Mouse (Mus musculus) heart, embryonic 10.5 days (tissue): ENCODE measurements at regions not wholly inside any gene's neighbourhood (a gene's known extent, or its start where the extent isn't known, plus 50 kb on each side); places are given as distances from the start of the nearest gene placed in this dataset.

Experiments used
- DNase-seq: peaks from one replicate; pipeline ENCODE4 v3.0.0-alpha.2; 2017; ENCODE audit warnings: low spot score
- H3K27ac ChIP-seq: fragments of 300-500 bp; sonication (generic); 2 replicates; pipeline ENCODE4 v1.5.1; 2016; ENCODE audit warnings: mild to moderate bottlenecking
- H3K27me3 ChIP-seq: fragments of 300-500 bp; sonication (generic); 2 replicates; pipeline ENCODE4 v1.6.1; 2016; ENCODE audit warnings: mild to moderate bottlenecking; ENCODE audit not compliant: poor library complexity, insufficient read depth, severe bottlenecking
- H3K36me3 ChIP-seq: fragments of 300-500 bp; sonication (generic); 2 replicates; pipeline ENCODE4 v1.6.1; 2016; ENCODE audit warnings: mild to moderate bottlenecking, moderate library complexity
- H3K4me1 ChIP-seq: fragments of 300-500 bp; sonication (generic); 2 replicates; pipeline ENCODE4 v1.6.1; 2016; ENCODE audit warnings: mild to moderate bottlenecking
- H3K4me3 ChIP-seq: fragments of 300-500 bp; sonication (generic); 2 replicates; pipeline ENCODE4 v1.5.1; 2016; ENCODE audit warnings: mild to moderate bottlenecking, moderate library complexity
- H3K9me3 ChIP-seq: fragments of 300-500 bp; sonication (generic); 2 replicates; pipeline ENCODE4 v1.6.1; 2016; ENCODE audit warnings: mild to moderate bottlenecking, moderate library complexity
- WGBS: fragments of 180-500 bp; shearing (Covaris S2); methylation state at CpG from one replicate; pipeline ENCODE4 v1.1.7; 2016; 5-methylcytosine and 5-hydroxymethylcytosine counted together

DNA sequence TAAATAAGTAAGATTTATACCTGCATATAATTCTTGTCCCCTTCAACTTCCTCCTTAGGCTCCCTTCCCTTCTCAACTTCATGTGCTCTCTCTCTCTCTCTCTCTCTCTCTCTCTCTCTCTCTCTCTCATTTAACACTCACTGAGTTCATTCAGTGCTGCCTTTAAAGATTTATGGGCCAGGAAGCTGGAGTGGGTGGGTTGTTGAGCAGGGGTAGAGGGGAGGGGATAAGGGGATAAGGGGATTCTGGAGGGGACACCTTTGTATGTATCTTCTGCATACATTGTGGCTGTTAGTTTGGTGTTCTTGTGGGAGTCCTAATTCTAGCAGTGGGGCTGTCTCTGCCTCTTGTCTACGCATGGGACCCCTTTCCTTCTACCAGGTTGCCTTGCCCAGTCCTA lies 138.3 kb downstream of the Otol1 start:
- 88% methylated on average over 1 of the region's 1 CpGs for WGBS
- DNase-seq = no peak
- H3K4me1 ChIP-seq = no peaks in the 10 kb centered on the region
- H3K4me3 ChIP-seq = no peak overlapping the region
- no peaks in the 10 kb centered on the region for H3K27me3 ChIP-seq
- no peaks in the 10 kb centered on the region for H3K36me3 ChIP-seq
- no peak overlapping the region for H3K27ac ChIP-seq
- H3K9me3 ChIP-seq = no peaks in the 10 kb centered on the region

DNA sequence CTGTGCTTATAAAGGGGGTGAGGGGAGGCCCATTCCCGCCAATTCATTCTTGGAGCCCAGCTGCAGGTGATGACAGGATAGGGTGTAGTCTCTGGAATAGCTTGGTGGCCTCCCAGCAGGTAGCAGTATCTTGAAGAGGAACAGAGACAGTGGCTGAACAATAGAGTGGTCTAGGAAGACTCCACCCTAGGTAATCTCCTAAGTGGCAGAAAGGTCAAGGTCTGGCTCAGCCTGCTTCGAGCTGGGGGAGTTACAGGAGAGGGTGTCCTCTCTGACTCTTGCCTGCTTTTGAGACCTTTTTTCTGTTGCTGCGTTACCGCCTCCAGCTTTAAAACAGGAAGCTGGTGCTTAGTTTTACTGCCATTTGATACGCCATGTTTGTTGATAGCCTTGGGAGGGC lies 143.7 kb downstream of the Otol1 start:
- H3K4me1 ChIP-seq = no peaks in the 10 kb centered on the region
- no peak overlapping the region for H3K4me3 ChIP-seq
- H3K27me3 ChIP-seq = no peaks in the 10 kb centered on the region
- no peaks in the 10 kb centered on the region for H3K9me3 ChIP-seq
- no peaks in the 10 kb centered on the region for H3K36me3 ChIP-seq
- no peak overlapping the region for H3K27ac ChIP-seq
- WGBS = 67% methylated on average over 5 of the region's 5 CpGs
- no peak for DNase-seq

DNA sequence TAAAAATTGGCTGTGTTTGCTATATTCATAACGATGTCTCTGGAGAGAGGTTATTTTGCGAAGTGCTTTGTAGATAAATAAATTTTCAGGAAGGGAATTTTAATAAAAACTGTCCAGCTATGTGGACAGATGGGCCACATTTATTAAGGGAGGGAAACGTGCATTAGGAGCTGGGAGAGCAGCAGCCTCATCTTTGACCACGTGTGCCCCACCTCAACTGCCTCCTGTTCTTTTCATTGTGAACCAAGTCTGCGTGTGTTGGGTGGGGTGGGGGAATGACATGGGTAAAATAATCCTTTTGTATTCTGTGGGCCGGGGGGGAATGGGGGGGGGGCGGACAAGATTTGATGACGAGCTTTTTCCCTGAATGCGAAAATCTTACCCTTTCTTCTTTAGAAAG lies 152.6 kb downstream of the Otol1 start:
- DNase-seq = no peak
- Histone ChIP-seq H3K36me3 (no peaks in the 10 kb centered on the region), H3K4me1 (no peaks in the 10 kb centered on the region), H3K4me3 (no peak overlapping the region), H3K27me3 (no peaks in the 10 kb centered on the region), H3K9me3 (no peaks in the 10 kb centered on the region), H3K27ac (no peak overlapping the region)
- WGBS = 89% methylated on average over 9 of the region's 9 CpGs

DNA sequence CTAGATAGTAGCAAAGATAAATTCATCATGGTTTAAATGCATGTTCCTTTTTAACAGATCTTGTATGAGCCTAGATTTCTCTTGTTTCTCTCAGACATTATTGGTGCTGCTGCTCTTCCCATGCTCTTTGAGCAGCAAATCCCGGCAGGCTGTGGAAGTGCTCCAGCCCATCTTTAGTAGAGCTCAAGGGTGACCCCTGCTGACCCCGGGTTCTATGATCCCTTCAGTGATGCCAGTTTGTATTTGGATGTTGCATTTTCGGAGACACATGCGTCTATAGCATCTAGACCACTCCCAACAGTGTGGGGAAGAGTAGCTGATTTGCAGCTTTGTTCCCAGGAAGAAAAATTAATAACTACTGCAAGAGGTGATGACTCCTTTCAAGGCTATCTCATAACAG lies 164.3 kb downstream of the Otol1 start:
- DNase-seq = no peak
- WGBS = 53% methylated on average over 4 of the region's 4 CpGs
- Histone ChIP-seq H3K4me1 (no peaks in the 10 kb centered on the region), H3K36me3 (no peaks in the 10 kb centered on the region), H3K4me3 (no peak overlapping the region), H3K27ac (no peak overlapping the region), H3K27me3 (no peaks in the 10 kb centered on the region), H3K9me3 (no peaks in the 10 kb centered on the region)

DNA sequence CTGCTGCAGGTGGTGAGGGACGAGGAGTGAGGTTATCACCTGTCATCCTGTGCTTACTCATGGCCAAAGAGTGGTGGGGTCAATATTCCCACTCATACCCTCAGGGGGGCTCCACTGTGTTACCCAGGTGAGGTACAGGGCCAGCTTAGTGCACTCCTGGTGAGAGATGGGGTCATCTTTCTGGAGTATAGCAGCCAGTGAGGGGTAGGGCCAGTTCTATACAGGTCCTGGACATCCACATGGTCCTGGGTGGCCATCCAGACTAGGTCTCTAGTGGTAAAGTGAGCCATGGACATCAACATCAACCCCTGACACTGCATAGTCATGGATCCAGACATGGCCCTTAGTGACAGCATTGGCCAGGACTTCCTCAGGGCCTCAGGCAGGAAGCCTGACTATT lies 169.0 kb downstream of the Otol1 start:
- no peak overlapping the region for H3K4me3 ChIP-seq
- DNase-seq = no peak
- H3K9me3 ChIP-seq = no peaks in the 10 kb centered on the region
- H3K36me3 ChIP-seq = no peaks in the 10 kb centered on the region
- WGBS = 87% methylated on average over 1 of the region's 1 CpGs
- no peaks in the 10 kb centered on the region for H3K27me3 ChIP-seq
- no peaks in the 10 kb centered on the region for H3K4me1 ChIP-seq
- H3K27ac ChIP-seq = no peak overlapping the region

DNA sequence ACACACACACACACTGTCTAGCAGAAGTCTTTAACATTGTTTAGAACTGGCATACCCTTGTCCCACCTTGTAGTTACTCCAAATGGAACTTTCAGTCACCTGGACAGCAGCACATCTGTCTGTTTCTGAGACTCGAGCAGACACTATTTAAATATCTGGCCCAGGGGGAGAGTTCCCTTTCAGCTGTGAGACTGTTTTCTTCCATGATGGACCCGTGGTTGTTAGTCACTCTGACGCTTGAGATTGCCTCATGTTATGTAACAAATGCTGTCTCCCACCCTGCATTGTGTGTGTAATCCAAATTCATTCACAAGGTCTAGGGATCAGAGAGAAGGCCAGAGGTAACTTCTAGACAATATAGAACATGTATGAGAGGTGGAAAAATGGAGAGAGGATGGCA lies 174.2 kb downstream of the Otol1 start:
- 66% methylated on average over 3 of the region's 3 CpGs for WGBS
- no peaks in the 10 kb centered on the region for H3K27me3 ChIP-seq
- H3K9me3 ChIP-seq = no peaks in the 10 kb centered on the region
- no peak for DNase-seq
- H3K27ac ChIP-seq = no peak overlapping the region
- no peak overlapping the region for H3K4me3 ChIP-seq
- no peaks in the 10 kb centered on the region for H3K4me1 ChIP-seq
- no peaks in the 10 kb centered on the region for H3K36me3 ChIP-seq

DNA sequence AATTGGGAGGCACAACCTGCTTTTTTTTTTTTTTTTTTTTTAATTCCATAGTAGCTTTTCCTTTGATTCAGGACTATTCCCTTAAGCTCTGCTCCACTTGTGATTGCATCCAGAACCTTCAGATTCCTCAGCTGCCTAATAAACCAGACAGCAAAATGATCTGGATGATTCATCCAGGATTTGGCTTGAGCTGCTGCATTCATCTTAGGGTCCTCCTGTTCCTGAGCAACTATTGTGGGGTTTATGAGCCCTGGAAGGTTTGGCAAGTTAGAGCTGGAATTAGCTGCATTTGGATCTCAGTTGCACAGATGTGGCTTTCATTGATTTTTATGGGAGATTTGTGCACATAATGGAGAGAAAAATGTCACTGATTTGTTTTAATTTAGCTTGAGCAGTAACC lies 183.3 kb downstream of the Otol1 start:
- H3K27ac ChIP-seq = no peak overlapping the region
- no peak overlapping the region for H3K4me3 ChIP-seq
- no peaks in the 10 kb centered on the region for H3K4me1 ChIP-seq
- no peaks in the 10 kb centered on the region for H3K9me3 ChIP-seq
- H3K36me3 ChIP-seq = no peaks in the 10 kb centered on the region
- no peak for DNase-seq
- H3K27me3 ChIP-seq = no peaks in the 10 kb centered on the region

DNA sequence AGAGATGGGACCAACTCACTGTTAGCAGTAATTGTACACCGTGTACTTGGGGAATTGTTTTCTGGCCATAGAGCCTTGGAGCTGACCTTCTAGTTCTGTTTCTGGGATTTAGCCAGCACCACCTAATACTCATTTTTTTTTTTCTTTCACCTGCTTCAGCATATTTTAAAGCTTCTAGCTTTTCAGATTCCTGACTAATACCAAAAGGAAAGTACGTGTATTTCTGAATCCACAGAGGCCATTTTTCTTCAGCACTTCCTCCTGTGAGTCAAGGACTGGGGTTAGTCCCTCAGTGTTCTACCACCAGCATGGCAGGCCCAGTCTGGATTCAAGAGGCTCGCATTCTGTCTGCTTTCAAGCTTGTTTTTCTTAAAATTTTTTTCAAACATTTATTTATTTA lies 189.3 kb downstream of the Otol1 start:
- no peak overlapping the region for H3K27ac ChIP-seq
- H3K4me1 ChIP-seq = no peaks in the 10 kb centered on the region
- H3K9me3 ChIP-seq = no peaks in the 10 kb centered on the region
- H3K36me3 ChIP-seq = no peaks in the 10 kb centered on the region
- H3K27me3 ChIP-seq = no peaks in the 10 kb centered on the region
- no peak overlapping the region for H3K4me3 ChIP-seq
- DNase-seq = no peak
- WGBS = 84% methylated on average over 3 of the region's 3 CpGs

DNA sequence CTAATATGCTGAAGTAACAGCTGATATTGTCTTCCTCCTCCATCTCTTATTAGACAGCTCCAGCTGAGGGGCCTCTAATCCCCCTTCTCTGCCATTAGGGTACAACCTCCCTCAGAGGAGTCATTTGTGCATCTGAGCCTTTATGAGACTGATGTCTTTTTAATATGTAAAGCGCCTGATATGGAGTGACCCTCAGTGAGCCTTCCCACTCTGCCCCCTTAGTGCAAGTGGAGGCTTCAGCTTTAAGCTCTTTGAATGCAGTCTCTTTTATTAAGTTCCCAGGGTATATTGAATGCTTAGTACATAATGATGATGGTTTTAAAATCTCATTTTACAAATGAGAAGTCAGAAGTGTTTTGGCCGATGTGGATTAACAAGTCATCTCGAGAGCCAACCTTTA lies 191.5 kb downstream of the Otol1 start:
- DNase-seq = no peak
- H3K9me3 ChIP-seq = no peaks in the 10 kb centered on the region
- no peak overlapping the region for H3K27ac ChIP-seq
- H3K27me3 ChIP-seq = no peaks in the 10 kb centered on the region
- whole genome bisulfite sequencing = 85% methylated on average over 3 of the region's 3 CpGs
- no peak overlapping the region for H3K4me3 ChIP-seq
- no peaks in the 10 kb centered on the region for H3K4me1 ChIP-seq
- H3K36me3 ChIP-seq = no peaks in the 10 kb centered on the region

DNA sequence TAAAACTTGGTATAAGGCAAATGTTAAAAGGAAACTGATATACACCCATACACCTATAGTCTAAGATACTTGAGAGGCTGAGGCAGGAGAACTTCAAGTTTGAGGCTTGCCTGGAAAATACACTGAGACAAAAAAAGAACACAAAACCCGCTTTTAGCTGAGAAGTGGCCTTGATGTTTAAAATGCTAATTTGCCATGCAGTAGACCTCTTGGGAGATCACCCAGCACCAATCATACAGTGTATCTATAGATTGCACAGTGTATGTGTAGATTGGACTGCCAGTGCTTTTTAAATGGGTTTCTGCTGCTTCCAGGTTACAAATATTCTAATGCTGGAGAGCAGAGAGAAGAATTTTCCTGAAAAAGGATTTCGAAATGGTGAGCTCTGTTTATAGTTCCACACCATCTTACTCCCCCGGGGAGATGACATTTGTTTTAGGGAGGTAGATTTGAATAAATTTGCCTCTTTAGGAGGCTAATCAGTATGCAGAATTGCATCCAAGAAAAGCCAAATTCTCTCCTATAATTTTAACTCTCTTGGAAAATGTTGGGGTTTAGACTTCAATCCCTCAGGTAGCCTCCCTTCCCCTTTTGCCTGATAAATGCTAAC lies 194.0 kb downstream of the Otol1 start:
- Histone ChIP-seq H3K27me3 (no peaks in the 10 kb centered on the region), H3K36me3 (no peaks in the 10 kb centered on the region), H3K4me3 (no peak overlapping the region), H3K4me1 (no peaks in the 10 kb centered on the region), H3K9me3 (no peaks in the 10 kb centered on the region), H3K27ac (no peak overlapping the region)
- DNase-seq = no peak
- WGBS = 75% methylated on average over 3 of the region's 3 CpGs

DNA sequence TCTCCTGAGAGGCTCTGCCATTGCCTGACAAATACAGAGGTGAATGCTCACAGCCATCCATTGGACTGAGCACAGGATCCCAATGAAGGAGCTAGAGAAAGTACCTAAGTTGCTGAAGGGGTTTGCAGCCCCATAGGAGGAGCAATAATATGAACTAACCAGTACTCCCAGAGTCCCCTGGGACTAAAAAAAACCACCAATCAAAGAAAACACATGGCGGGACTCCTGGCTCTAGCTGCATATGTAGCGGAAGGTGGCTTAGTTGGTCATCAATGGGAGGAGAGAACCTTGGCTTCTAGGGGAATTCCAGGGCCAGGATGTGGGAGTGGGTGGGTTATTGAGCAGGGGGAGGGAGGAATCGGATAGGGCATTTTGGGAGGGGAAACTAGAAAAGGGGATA lies 207.8 kb downstream of the Otol1 start:
- no peak overlapping the region for H3K27ac ChIP-seq
- no peaks in the 10 kb centered on the region for H3K9me3 ChIP-seq
- no peaks in the 10 kb centered on the region for H3K4me1 ChIP-seq
- H3K36me3 ChIP-seq = no peaks in the 10 kb centered on the region
- H3K4me3 ChIP-seq = no peak overlapping the region
- WGBS = 88% methylated on average over 3 of the region's 3 CpGs
- no peaks in the 10 kb centered on the region for H3K27me3 ChIP-seq
- DNase-seq = no peak

DNA sequence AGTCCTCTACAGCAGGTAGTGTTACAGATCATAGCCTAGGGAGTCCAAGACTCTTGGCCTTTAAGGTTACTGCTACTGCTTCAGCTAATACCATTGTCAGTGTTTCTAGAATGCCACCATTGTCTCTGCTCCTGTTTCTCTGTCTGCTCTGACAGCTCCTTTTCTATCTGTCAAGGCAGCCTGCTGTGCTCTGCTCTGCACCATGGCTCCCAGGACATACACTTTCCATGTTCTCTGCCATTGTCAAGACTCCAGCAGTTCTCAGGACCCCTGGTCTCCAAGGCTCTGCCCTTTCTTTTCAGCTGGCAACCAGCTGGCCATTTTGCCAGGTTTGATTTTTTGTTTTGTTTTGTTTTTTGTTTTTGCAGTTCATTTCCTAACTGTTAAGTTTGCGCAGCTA lies 208.7 kb downstream of the Otol1 start:
- WGBS = 82% methylated on average over 1 of the region's 1 CpGs

DNA sequence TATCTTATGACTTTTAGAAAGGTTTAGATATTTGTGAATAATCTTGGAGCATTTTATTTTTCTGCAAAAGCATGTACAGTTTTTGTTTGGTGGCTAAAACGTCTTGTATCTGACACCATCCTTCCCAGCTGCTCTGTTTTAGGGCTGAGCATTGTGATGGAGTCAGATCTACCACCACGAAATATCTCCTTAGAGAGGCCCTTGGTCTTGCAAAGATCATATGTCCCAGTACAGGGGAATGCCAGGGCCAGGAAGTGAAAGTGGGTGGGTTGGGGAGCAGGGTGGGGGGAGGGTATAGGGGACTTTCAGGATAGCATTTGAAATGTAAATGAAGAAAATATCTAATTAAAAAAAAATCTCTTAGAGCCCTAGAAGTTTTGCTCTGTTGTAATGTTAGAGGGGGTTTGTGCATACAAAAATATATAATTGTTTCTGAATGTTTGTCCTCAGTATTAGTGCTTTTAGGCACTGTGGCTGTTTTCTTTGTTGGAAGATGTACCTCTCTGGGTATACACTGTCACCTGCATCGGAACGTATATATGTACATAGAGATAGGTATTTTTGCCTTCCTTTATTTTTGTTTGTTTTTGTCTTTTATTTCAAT lies 211.4 kb downstream of the Otol1 start:
- no peak for DNase-seq
- Histone ChIP-seq H3K27me3 (no peaks in the 10 kb centered on the region), H3K27ac (no peak overlapping the region), H3K4me3 (no peak overlapping the region), H3K36me3 (no peaks in the 10 kb centered on the region), H3K9me3 (no peaks in the 10 kb centered on the region), H3K4me1 (no peaks in the 10 kb centered on the region)
- WGBS = 77% methylated on average over 4 of the region's 4 CpGs

More for the DNA sequence above, 208.7 kb downstream of the Otol1 start:
- no peaks in the 10 kb centered on the region for H3K9me3 ChIP-seq
- no peak overlapping the region for H3K4me3 ChIP-seq
- H3K27ac ChIP-seq = no peak overlapping the region
- DNase-seq = no peak
- H3K27me3 ChIP-seq = no peaks in the 10 kb centered on the region
- H3K36me3 ChIP-seq = no peaks in the 10 kb centered on the region
- H3K4me1 ChIP-seq = no peaks in the 10 kb centered on the region

DNA sequence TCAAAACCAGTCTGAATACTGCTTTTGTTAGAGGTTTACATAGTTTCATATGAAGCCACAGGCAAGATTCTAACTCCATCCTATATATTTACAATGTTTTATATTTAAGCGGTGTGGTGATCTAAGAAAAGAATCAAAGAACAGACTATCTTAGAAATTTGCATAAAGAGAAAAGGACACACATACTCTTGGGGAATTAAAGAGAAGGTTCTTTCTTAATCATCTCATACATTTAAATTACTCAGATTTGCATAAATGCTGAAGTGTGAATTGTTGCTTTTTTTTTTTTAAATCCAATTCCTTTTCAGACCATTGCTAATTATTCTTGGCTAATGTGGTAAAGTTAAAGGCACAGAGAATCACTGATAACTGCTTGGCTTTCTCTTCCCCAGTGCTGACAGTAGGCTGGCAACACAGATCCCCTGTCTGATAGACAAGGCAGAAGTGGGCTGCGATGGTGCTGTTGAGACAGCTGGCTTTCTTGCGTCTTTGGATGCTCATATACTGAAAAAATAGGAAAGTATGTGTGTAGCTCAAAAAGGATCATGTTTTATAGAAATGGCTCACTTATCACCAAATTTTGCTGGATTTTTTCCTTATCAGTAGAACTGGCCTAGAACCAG lies 216.1 kb downstream of the Otol1 start:
- Histone ChIP-seq H3K27me3 (no peaks in the 10 kb centered on the region), H3K36me3 (no peaks in the 10 kb centered on the region), H3K4me3 (no peak overlapping the region), H3K9me3 (no peaks in the 10 kb centered on the region), H3K27ac (no peak overlapping the region), H3K4me1 (no peaks in the 10 kb centered on the region)
- no peak for DNase-seq
- 67% methylated on average over 3 of the region's 3 CpGs for WGBS
